ENCODE assay signal across 29 mouse cellular contexts in the genomic region with DNA sequence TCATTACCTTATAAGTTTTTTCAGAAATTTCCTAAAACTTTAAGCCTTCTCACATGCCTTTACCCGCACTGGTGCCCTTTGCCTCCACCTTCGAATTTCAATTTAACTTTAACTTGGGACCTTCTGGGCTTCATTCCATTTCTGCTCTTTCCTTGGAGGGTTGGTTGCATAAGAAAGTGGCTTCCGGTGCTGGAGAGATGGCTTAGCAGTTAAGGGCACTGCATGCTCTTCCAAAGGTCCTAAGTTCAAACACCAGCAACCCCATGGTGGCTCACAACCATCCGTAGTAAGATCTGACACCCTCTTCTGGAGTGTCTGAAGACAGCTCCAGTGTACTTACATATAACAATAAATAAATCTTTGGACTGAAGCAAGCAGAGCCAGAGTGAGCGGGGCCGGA. TPM values are rescaled to one million over a fixed set of nuclear protein-coding genes. Genes with fewer than 3 reads are reported as not detected.
DNase-seq lines count a peak whose midpoint lies in the region; ATAC-seq and TF ChIP-seq lines count a peak whose summit lies in the region.
"Had no signal": no experiment of that assay in that cellular context is flagged by ENCODE, and none has a peak within 500 bp of the region (broad histone marks: within the 10 kb centered on the region; RNA-seq: fewer than 3 reads in every experiment).

No protein-coding gene starts in this region.

- no peak overlapping the region for H3K27ac ChIP-seq in heart, embryonic 12.5 days (ENCODE audit: poor library complexity, severe bottlenecking)
- H3K27ac ChIP-seq in kidney, adult 2 months (ENCODE audit: insufficient read depth, low read depth, low read length), result peak overlapping the region; percentile 52; the same call in 1 of the 2 replicates
- H3K27ac ChIP-seq in cerebellum, adult 2 months (ENCODE audit: insufficient read depth, low read length), result no peak overlapping the region
- H3K27ac ChIP-seq: embryonic facial prominence, embryonic 12.5 days; embryonic facial prominence, embryonic 15.5 days; gastrocnemius, adult 2 months; heart, embryonic 13.5 days; hindbrain, embryonic 14.5 days had no signal

- H3K27me3 ChIP-seq in heart, embryonic 12.5 days (replicated peaks), result no peaks in the 10 kb centered on the region
- H3K27me3 ChIP-seq in kidney, adult 2 months (replicated peaks; ENCODE audit: control insufficient read depth, insufficient read depth, low read length), result no peaks in the 10 kb centered on the region
- no peaks in the 10 kb centered on the region for H3K27me3 ChIP-seq in cerebellum, adult 2 months (ENCODE audit: control insufficient read depth, insufficient read depth, low read length)
- H3K27me3 ChIP-seq: embryonic facial prominence, embryonic 12.5 days; embryonic facial prominence, embryonic 15.5 days; heart, embryonic 13.5 days had no signal

- H3K36me3 ChIP-seq in heart, embryonic 12.5 days, result no peaks in the 10 kb centered on the region
- no peaks in the 10 kb centered on the region for H3K36me3 ChIP-seq in kidney, adult 2 months (ENCODE audit: control insufficient read depth, insufficient read depth, low read length)
- H3K36me3 ChIP-seq: embryonic facial prominence, embryonic 12.5 days; embryonic facial prominence, embryonic 15.5 days; heart, embryonic 13.5 days had no signal

- peak; percentile 72 for DNase-seq in heart, adult 11 months
- DNase-seq in kidney, adult 2 months, result peak; percentile 88
- DNase-seq in kidney, postnatal 4 days, result no peak
- DNase-seq in testis, postnatal 10 days (ENCODE audit: low spot score), result peak; percentile 19
- DNase-seq in testis, postnatal 14 days (ENCODE audit: low spot score), result no peak
- DNase-seq in cerebellum, adult 2 months, result no peak
- no peak for DNase-seq in urinary bladder, postnatal 4 days (ENCODE audit: low spot score in 2 of 2)
- DNase-seq: adrenal gland, postnatal 10 days; adrenal gland, postnatal 36 days; cerebellum, adult 18-20 months; cerebellum, adult 9-11 months; cerebellum, postnatal 25 days; forebrain, postnatal 0 days; gastrocnemius, adult 2 months; gastrocnemius, postnatal 14 days; heart, adult 18-20 months; heart, postnatal 14 days; heart, postnatal 4 days had no signal

- ATAC-seq in heart, embryonic 12.5 days (ENCODE audit: insufficient number of reproducible peaks, low FRiP score), result no peak
- ATAC-seq: activated CD4-positive, CD25-positive, alpha-beta regulatory T cell, adult 4 months; forebrain, embryonic 14.5 days; forebrain, postnatal 0 days had no signal

- no peak for TF ChIP-seq POLR2A in kidney, adult 2 months (IDR thresholded peaks at IDR 0.05; ENCODE audit: low read depth, low read length)
- no peak for TF ChIP-seq POLR2A in cerebellum, adult 2 months (IDR thresholded peaks at IDR 0.05; ENCODE audit: borderline replicate concordance, insufficient read depth, low read length)

- peaks cover 38% of the 10 kb centered on the region for H3K4me1 ChIP-seq in heart, embryonic 12.5 days (replicated peaks)
- peaks cover 4% of the 10 kb centered on the region for H3K4me1 ChIP-seq in kidney, adult 2 months (ENCODE audit: control insufficient read depth, insufficient read depth, low read length)
- no peaks in the 10 kb centered on the region for H3K4me1 ChIP-seq in cerebellum, adult 2 months (ENCODE audit: control insufficient read depth, insufficient read depth, low read length)
- H3K4me1 ChIP-seq: embryonic facial prominence, embryonic 15.5 days had no signal

- H3K4me2 ChIP-seq in heart, embryonic 12.5 days, result no peak overlapping the region
- H3K4me2 ChIP-seq: embryonic facial prominence, embryonic 12.5 days; embryonic facial prominence, embryonic 15.5 days; heart, embryonic 13.5 days; hindbrain, embryonic 14.5 days had no signal

- no peak overlapping the region for H3K4me3 ChIP-seq in heart, embryonic 12.5 days
- no peak overlapping the region for H3K4me3 ChIP-seq in kidney, adult 2 months (ENCODE audit: insufficient read depth, low read depth, low read length)
- no peak overlapping the region for H3K4me3 ChIP-seq in cerebellum, adult 2 months (replicated peaks; ENCODE audit: insufficient read depth, low read depth, low read length)
- H3K4me3 ChIP-seq: embryonic facial prominence, embryonic 12.5 days; embryonic facial prominence, embryonic 15.5 days; gastrocnemius, adult 2 months; heart, embryonic 13.5 days had no signal

- H3K9ac ChIP-seq in heart, embryonic 12.5 days, result no peak overlapping the region
- H3K9ac ChIP-seq: embryonic facial prominence, embryonic 12.5 days; embryonic facial prominence, embryonic 15.5 days; forebrain, postnatal 0 days; heart, embryonic 13.5 days; hindbrain, embryonic 14.5 days had no signal

- WGBS in heart, embryonic 12.5 days, result 85% methylated on average over 6 of the region's 6 CpGs
- 65% methylated on average over 6 of the region's 6 CpGs for WGBS in kidney, adult 2 months
- WGBS in cerebellum, adult 2 months, result 91% methylated on average over 6 of the region's 6 CpGs

- TF ChIP-seq CTCF in kidney, adult 2 months (conservative IDR thresholded peaks at IDR 0.05; ENCODE audit: insufficient read depth, insufficient read length, low read depth, low read length), result no peak
- TF ChIP-seq CTCF in cerebellum, adult 2 months (IDR thresholded peaks at IDR 0.05; ENCODE audit: borderline replicate concordance, insufficient read depth, low read depth, low read length), result no peak

- H3K9me3 ChIP-seq in heart, embryonic 12.5 days (replicated peaks), result 0 out of 2 replicates have a peak, but pooled peaks cover 4% of the 10 kb centered on the region
- H3K9me3 ChIP-seq: embryonic facial prominence, embryonic 12.5 days had no signal

RNA-seq across cellular contexts. Expression of a gene that starts 16.6 kb away (rescaled TPM):
- not detected in 2 replicates for polyA plus RNA-seq in heart, embryonic 12.5 days (2016; fragmentation: Nextera tagmentation; extraction: Ambion mirVana)
- not detected in 2 replicates for polyA plus RNA-seq in kidney, adult 2 months (2012; rRNA removed)
- polyA plus RNA-seq in cerebellum, adult 2 months (2012; rRNA removed), result not detected in 2 replicates
- polyA plus RNA-seq: activated CD4-positive, CD25-positive, alpha-beta regulatory T cell, adult 4 months; embryonic facial prominence, embryonic 12.5 days; embryonic facial prominence, embryonic 15.5 days; forebrain, embryonic 11.5 days; forebrain, embryonic 14.5 days; forebrain, postnatal 0 days; frontal cortex, adult 2 months; heart, embryonic 13.5 days; heart, embryonic 16.5 days; hindbrain, embryonic 11.5 days; hindbrain, embryonic 14.5 days had no signal

RNA-seq across cellular contexts. Expression of a gene that starts 18.0 kb away (rescaled TPM):
- polyA plus RNA-seq in heart, embryonic 12.5 days (2016; fragmentation: Nextera tagmentation; extraction: Ambion mirVana), result not detected in 2 replicates
- polyA plus RNA-seq in kidney, adult 2 months (2012; rRNA removed), result 0.25 and 0.57 TPM in 2 replicates
- polyA plus RNA-seq in cerebellum, adult 2 months (2012; rRNA removed), result 0.06 and 0.11 TPM in 2 replicates
- polyA plus RNA-seq: activated CD4-positive, CD25-positive, alpha-beta regulatory T cell, adult 4 months; embryonic facial prominence, embryonic 12.5 days; embryonic facial prominence, embryonic 15.5 days; forebrain, embryonic 11.5 days; forebrain, embryonic 14.5 days; forebrain, postnatal 0 days; heart, embryonic 13.5 days; heart, embryonic 16.5 days; hindbrain, embryonic 11.5 days; hindbrain, embryonic 14.5 days had no signal

RNA-seq across cellular contexts. Expression of a gene that starts 20.0 kb away (rescaled TPM):
- polyA plus RNA-seq in heart, embryonic 12.5 days (2016; fragmentation: Nextera tagmentation; extraction: Ambion mirVana), result not detected in 2 replicates
- 0.07 and 0.16 TPM in 2 replicates for polyA plus RNA-seq in kidney, adult 2 months (2012; rRNA removed)
- not detected in 2 replicates for polyA plus RNA-seq in cerebellum, adult 2 months (2012; rRNA removed)
- polyA plus RNA-seq: activated CD4-positive, CD25-positive, alpha-beta regulatory T cell, adult 4 months; embryonic facial prominence, embryonic 12.5 days; embryonic facial prominence, embryonic 15.5 days; forebrain, embryonic 14.5 days; forebrain, postnatal 0 days; frontal cortex, adult 2 months; heart, embryonic 13.5 days; heart, embryonic 16.5 days; hindbrain, embryonic 11.5 days; hindbrain, embryonic 14.5 days had no signal

Comparison
In these comparisons a context has a peak if more than half of its experiments do, and no peak if none do; other contexts are left out.
1. DNase-seq: peak in heart, adult 11 months (single experiment), kidney, adult 2 months (single experiment) and testis, postnatal 10 days (single experiment); none in kidney, postnatal 4 days (0 of 2), testis, postnatal 14 days (single experiment), cerebellum, adult 2 months (0 of 2) and urinary bladder, postnatal 4 days (0 of 2).